Mouse (Mus musculus) heart, adult 8-10 months (tissue): Measurements from ENCODE around the gene Wwc2. TPM values are rescaled to one million over a fixed set of nuclear protein-coding genes. Genes with fewer than 3 reads are reported as not detected.

Source experiments
- DNase-seq: peaks from one replicate; pipeline ENCODE4 v3.0.0; 2022; ENCODE audit warnings: low spot score
- total RNA-seq, 4 experiments: library from RNA; stranded (reverse); gene quantifications; 2 replicates each; pipeline ENCODE4 v1.2.4; 2022

Gene Wwc2
- total RNA-seq, 4 experiments from 2014 or later: 24.1 to 25.3 (median 24.6) TPM

GRCm38 (mm10) chr8:47799438-47799837, 191.3 kb downstream of the Wwc2 start:
- DNase-seq: no peak

- no peak for DNase-seq
Measured at GRCm38 (mm10) chr8:47791986-47792385, 198.7 kb downstream of the Wwc2 start.

- peak; percentile 63 for DNase-seq
Measured at GRCm38 (mm10) chr8:47787705-47788104, 203.0 kb downstream of the Wwc2 start.

- no peak for DNase-seq
Measured at GRCm38 (mm10) chr8:47786323-47786722, 204.4 kb downstream of the Wwc2 start.

- peak; percentile 65 for DNase-seq
Measured at GRCm38 (mm10) chr8:47784436-47784835, 206.3 kb downstream of the Wwc2 start.

GRCm38 (mm10) chr8:47783944-47784343, 206.8 kb downstream of the Wwc2 start:
- peak; percentile 28 for DNase-seq

GRCm38 (mm10) chr8:47783544-47783943, 207.2 kb downstream of the Wwc2 start:
- DNase-seq: no peak

GRCm38 (mm10) chr8:47781881-47782280, 208.8 kb downstream of the Wwc2 start:
- no peak for DNase-seq

- no peak for DNase-seq
Measured at GRCm38 (mm10) chr8:47779589-47779988, 211.1 kb downstream of the Wwc2 start.

- no peak for DNase-seq
Measured at GRCm38 (mm10) chr8:47777415-47777814, 213.3 kb downstream of the Wwc2 start.

Other genes starting within 250 kb of the Wwc2 start
- gene Cldn24, start 168.8 kb downstream of the Wwc2 start, total RNA-seq: not detected
- not detected for gene Cldn22, start 166.4 kb downstream of the Wwc2 start, total RNA-seq
- gene Dctd, start 108.2 kb upstream of the Wwc2 start, total RNA-seq: 1 to 10 TPM in 2 of 4 experiments, under 1 TPM in 2; 0.65 to 1.4 (median 1.1) TPM